Mouse (Mus musculus) left cerebral cortex, postnatal 36 days (tissue): Measurements from ENCODE around the gene Qpctl. TPM values are rescaled to one million over a fixed set of nuclear protein-coding genes. Genes with fewer than 3 reads are reported as not detected.

ENCODE experiments used
- DNase-seq, 2 experiments: peaks; one replicate each; pipeline ENCODE4 v3.0.0; 2021 to 2022; ENCODE audit warnings: low spot score in 2 of 2, mixed read lengths in 1 of 2
- intact Hi-C: fragments of 180-260 bp; cut with DNase I; formaldehyde crosslinking; loops from one replicate; pipeline ENCODE4 v1.15.1; 2025
- total RNA-seq, 2 experiments: library from RNA; stranded (reverse); gene quantifications; 2 replicates each; pipeline ENCODE4 v1.2.3; 2021

Qpctl gene
- total RNA-seq, 2 experiments from 2014 or later, result 14.6 to 17.3 TPM

DNA sequence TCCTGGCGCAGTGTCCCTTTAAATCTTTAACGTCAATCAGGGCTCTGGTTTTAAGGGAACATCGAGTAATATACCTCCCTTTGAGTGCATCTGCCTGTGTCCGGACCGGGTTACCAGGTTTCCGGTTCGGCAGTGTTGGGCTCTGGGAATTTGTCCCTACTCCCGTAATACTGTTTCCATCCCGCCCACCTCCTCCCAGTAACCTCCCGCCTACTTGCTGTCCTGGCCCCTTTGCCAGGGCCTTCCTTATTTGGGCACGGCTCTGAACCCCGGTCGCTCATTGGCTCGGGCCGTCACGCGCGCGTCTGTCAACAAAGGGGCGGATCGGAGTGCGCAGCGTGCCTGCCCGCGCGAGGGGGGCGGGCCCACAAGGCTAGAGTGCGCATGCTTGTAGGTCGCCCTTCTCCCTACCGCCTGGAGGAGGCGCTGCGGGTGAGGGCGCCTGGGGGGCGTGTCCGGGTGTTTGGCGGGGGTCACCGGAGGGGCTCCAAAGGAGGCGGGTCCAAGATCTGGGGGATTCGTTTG, 17.7 kb downstream of the Qpctl start:
- intact Hi-C loops, result no loop called here
- peak; percentile 95 to 96 for DNase-seq

DNA sequence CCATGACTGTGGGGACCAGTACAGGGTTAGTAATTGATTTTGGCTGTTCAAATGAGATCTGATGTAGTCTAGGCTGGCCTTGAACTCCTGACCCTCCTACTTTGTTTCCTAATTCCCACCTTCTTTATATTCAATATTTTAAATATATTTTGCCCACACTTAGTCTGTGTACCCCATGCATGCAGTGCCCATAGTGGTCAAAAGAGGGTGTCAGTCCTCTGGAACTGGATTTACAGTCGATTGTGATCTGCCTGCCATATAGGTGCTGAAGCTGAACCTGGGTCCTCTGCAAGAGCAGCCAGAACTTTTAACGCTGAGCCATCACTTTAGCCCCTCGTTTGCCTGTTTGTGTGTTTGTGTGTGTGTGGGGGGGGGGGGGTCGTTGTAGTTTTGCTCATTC, 18.4 kb downstream of the Qpctl start:
- intact Hi-C loops, result no loop called here
- no peak for DNase-seq

DNA sequence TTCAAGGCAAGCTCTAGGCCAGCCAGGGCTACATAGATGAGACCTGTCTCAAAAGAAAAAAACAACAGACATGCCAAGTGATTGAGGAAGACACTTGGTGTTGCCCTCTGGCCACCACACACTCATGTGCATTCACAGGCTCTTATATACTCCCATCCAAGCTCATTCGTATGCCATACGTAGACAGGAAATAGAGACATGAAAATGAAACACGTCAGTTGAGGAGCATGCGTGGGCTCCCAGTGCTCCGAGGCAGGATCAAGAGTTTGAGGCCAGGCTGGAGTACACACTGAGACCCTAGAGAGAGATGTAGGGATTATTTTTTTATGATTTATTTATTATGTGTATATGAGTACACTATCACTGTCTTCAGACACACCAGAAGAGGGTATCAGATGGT, 19.7 kb downstream of the Qpctl start:
- intact Hi-C loops, result no loop called here
- no peak for DNase-seq

DNA sequence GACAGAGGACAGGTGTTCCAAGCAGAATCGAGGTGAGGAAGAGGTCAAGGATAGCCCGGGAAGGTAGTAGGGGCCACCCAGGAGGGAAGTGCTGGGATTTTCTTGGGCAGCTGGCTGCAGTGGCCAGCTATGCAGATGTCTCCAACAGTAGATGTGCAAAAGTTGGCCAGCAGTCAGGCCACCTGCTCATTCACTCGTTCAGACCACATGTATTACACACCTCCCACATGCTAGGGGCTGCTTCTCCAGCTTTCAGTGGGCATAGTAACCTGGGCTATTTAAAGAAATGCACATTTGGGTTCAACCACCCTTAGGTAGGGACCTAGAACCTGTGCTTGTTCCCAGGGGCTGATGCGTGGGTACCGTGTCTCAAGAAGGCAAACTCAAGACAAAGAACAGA, 21.3 kb downstream of the Qpctl start:
- no peak for DNase-seq
- intact Hi-C loops, result no loop called here

DNA sequence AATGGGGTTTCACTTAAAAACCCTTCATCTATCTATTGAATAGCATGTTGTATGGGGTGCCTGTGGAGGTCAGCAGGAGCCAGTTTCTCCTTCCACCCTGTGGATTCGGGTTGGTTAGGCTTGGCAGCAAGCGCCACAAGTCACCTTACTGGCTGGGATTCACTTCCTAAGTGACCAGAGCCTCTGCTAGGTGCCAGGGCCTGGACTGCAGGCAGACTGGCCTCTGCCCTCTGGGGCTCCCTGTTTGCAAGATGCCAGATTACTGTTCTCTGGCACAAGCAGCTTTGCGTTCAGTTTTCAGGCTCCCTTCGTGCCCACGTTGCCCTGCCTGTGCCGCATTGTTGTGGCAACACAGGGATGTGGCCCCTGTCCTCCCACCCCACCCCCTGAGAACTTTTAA, 24.4 kb downstream of the Qpctl start:
- no peak for DNase-seq
- intact Hi-C loops, result no loop called here

DNA sequence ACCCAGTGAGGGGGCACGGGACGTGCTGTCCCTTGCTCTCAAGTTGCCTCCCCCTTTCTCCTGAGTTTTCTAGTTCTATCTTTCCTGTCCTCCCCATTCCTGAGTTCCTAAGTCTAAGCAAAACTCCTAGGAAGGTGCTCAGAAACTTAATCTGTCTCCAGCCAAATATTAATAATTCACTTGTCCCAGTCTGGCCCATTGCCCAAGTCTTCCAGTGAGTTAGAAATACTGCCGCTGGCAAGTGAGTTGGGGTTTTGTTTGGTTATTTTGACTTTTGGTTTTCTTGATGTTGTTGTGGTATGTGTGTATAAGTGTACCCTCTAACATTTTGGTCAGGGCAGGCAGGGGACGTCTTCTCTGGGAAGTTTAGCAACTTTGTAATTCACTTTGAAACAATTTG, 27.4 kb downstream of the Qpctl start:
- DNase-seq, result no peak

DNA sequence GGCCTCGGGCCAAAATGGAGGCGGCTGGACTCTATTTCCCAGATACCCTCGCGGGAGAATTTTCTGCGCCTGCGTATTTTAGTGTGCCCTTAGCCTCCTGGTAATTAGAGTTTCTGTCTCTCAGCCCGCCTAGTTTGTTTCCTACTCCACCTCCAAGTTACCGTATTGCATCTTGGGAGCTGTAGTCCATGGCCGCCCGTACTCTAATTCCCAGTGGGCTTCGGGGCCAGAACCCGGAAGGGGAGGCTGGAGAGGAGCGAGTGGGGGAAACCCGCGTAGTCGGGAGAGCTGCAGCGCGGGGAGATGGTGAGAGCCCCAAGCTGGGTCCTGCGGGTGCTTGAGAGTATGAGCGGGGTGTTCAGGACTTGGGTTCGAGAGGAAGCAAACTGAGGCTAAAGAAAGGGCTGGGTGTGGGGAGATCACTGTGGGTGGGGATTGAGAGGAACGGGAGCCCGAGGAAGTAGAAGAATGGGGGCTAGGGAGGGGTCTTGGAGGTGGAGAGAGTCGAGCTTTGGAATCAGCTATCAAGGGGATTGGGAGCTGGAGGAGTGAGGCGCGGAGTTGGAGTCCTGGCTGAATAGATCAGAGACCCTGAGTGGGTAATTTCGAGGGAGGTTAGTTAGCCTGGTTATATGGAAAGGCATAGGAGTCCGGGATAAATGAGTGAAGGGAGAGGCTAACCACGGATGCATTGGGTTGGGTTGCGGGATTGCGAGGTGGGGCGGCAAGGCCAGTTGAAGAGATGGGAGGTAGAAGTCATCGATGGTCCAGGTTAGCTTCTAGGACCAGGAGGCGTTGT, 29.3 kb downstream of the Qpctl start, which contains the start of gene Fbxo46:
Gene Fbxo46, plus strand, starts transcription at position 229 of the 799 bp plus-strand sequence.
- intact Hi-C loops, result loop anchor here (1.0 kb wide), 1 partner anchor 96 kb away; the partner anchor contains the start of gene Sympk
- DNase-seq, result peak; percentile 91 to 93

More for the DNA sequence above, 27.4 kb downstream of the Qpctl start:
- intact Hi-C loops, result no loop called here

DNA sequence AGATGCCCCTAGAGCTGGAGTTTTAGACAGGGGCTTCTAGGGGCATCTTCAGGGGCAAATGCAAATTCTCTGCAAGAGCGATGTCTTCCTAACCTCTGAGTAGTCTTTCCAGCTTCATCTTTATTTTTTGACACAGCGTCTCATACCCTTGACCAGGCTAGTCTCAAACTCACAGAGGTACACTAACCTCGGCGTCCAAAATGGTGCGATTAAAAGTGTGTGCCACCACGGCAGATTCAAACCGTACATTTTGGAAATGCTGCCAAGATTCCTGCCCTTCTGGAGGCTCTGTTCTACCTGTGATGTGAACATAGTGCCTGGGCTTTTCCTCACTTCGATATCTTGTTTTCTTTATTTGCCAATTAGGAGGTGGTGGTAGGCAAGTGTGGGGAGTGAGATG, 30.0 kb downstream of the Qpctl start:
- intact Hi-C loops, result loop anchor here (1.0 kb wide), 1 partner anchor 95 kb away; the partner anchor contains the start of gene Sympk
- DNase-seq, result no peak

DNA sequence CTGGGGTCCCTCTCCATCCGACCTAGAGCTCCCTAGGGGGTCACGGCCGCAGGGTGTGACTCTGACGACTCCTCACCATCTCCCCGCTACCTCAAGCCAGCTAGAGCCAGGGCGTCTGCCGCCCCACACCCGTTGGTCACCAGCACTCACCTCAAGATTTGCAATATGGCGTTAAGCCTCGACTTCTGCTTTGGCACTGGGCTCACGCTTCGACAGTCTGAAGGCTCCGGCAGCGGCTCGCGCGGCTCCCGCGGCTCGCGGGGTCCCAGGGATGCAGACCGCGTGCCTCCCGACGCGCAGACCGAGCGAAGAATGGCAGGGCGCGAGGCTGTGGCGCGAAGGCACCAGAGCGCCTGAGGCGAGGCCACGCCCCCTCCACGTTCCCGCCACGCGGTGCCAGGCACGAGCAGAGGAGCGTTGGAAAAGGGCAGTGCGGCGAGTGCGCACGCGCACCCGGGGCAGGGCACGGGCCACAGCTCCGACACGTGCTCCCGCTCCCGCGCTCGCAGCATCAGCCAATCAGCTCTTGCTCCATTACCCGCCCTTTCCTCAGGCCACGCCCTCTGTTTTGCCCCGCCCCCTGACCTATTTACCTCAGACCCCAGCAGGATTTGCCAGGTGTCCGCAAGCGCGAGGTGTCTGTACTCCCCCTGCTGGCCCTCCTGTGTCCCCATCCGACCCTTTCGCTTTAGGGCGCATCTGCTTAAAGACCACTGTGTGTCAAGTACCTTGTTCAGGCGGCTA, 30.9 kb downstream of the Qpctl start, which contains the start of gene Gm4969:
Gene Gm4969, minus strand, starts transcription at position 341 of the 744 bp plus-strand sequence.
- peak; percentile 44 to 53 for DNase-seq
- intact Hi-C loops, result no loop called here

DNA sequence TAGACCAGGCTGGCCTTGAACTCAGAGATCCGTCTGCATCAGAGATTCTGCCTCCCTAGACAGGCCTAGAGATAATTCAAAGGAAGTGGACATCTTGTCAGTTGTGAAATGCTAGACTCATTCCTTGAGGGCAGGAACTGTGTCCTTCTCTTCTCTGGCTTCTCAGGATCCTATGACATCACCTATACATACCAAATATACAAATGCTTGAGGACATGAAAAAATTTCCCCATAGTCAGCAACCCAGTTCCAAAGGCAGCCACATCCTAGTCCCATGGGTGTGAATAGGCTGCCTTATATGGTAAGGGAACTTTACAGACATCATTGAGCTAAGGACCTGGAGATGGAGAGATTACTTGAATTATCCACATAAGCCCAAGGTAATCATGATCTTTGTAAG, 39.5 kb downstream of the Qpctl start:
- DNase-seq, result no peak
- intact Hi-C loops, result no loop called here

DNA sequence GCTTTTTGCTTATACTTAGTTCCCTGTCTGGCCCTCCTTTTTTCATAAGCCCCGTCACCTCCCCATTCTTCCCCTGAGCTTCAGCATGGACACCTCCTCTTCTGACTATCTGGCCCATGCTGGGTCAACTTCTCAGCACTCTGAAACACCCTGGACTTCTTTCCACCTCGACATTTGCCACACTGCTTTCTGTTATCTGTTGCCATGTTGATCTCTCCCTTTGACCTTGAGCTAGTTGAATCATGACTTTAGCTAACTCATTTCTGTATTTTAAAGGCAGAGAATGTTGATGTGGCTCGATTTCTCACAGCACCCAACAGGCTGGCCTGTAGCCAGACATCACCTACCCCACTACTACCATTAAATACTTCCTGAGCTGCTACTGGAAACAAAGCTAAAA, 41.7 kb downstream of the Qpctl start:
- intact Hi-C loops, result no loop called here
- no peak for DNase-seq

DNA sequence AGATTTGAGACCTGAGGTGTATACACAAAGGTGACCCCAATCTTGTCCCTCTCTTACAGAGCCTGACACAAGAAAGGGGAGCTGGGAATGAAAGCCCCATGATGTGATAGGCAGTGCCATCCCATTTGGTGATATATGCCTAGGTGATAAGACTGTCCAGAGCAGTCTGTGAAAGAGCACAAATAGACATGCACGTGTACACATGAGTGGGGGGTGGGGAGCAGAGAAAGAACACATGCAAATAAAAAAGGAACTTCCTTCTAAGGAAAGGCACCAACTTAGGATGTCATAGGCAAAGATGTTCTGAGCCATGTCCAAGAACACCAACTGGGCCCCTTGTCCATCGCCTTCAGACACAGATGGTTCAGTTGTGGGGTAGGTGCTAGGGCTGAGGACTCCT, 44.6 kb downstream of the Qpctl start:
- intact Hi-C loops, result no loop called here
- no peak for DNase-seq

DNA sequence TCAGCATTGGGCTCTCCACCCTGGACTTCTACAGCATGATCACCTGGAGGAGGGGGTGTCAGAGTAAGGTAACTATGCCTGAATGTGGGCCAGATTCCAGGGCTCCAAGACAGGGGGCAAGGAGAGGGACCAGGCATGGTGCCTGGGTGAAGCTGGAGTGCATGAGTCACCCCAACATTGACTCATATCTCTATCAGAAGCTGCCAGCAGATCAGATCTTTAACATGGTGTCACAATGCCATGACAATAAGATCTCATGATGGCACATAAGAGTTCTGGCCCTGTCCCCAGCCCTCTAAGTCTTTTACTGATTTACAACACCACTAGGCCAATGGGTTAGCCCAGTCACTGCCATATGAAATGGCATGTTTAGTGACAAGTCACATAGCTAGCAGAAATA, 45.4 kb downstream of the Qpctl start:
- no peak for DNase-seq
- intact Hi-C loops, result no loop called here

DNA sequence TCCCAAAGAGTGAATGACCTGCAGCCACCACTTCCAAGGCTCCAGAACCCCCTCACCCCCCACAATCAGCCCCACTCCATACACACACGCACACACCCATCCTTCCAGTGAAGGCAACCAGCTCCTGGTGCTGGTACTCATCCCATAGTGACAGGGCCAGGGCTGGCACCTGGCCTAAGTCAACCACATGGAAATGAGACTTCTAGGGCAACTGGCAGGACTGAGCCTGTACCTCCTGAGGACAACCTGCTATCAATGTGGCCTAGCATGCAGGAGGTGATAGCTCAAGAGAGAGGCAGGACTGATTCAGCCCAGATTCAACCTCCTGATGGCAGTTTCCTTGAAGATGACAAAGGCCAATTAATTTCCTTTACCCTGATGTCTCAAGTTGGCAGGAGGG, 48.8 kb downstream of the Qpctl start:
- intact Hi-C loops, result no loop called here

DNA sequence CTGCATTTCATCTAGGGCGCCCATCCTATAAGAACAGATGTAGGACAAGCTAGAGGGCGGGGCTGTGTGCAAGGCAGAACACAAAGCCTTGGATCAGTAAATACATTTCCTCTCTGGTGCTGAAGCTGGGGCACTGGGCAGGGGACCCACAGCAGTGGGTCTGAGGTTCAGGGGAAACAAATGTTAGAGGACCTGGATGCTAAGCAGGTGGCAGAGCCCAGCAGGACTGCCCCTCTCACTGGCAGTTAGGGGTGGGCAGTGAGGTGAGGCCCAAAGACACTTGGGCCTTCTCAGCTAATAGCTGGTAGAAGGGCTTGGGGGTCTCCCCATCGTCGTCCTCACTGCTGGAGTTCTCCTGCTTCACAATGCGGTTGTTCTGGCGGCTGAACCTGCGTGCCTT, 50.3 kb downstream of the Qpctl start:
- intact Hi-C loops, result no loop called here
- no peak for DNase-seq

More for the DNA sequence above, 48.8 kb downstream of the Qpctl start:
- DNase-seq, result no peak

DNA sequence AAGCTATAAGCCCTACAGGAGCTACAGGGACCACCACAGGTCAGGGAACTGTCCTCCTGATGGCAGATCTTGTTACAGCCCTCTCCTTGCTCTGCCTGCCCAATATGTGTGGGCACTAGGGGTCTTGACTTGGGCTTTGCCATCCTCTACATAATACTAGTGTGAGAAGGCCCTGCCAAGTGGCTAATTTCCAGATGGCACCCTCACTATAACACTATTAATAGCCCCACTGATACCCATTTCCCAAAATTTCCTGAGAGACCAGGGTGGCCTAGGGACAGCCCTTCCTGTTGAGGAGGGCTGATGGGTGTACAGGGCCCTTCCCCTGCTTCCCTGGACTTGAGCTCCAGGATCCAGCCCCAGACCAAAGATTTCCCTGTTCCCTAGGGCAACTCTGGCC, 51.2 kb downstream of the Qpctl start:
- no peak for DNase-seq
- intact Hi-C loops, result no loop called here

DNA sequence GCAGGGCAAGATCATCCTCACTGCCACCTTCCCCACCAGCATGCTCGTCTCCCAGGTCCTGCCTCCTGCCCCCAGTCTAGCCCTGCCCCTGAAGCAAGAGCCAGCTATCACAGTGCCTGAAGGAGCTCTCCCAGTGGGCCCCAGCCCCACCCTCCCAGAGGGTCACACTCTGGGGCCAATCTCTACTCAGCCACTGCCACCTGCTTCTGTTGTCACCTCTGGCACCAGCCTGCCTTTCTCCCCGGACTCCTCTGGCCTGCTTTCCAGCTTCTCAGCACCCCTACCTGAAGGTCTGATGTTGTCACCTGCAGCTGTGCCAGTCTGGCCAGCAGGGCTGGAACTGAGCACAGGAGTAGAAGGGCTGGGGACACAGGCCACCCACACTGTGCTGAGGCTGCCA, 51.9 kb downstream of the Qpctl start:
- no peak for DNase-seq
- intact Hi-C loops, result no loop called here

DNA sequence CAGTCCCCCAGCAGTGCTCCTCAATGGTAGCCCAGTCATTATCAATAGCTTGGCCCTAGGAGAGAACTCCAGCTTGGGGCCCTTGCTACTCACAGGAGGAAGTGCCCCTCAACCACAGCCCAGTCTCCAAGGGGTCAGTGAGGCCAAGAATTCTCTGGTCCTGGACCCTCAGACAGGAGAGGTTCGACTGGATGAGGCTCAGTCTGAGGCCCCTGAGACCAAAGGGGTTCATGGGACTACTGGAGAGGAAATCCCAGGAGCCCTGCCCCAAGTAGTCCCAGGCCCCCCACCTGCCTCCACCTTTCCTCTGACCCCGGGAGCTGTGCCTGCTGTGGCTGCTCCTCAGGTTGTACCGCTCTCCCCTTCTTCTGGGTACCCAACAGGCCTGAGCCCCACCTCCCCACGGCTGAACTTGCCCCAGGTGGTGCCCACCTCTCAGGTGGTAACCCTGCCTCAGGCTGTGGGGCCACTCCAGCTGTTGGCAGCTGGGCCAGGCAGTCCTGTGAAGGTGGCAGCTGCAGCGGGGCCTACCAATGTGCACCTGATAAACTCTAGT, 52.6 kb downstream of the Qpctl start:
- DNase-seq, result no peak
- intact Hi-C loops, result no loop called here

DNA sequence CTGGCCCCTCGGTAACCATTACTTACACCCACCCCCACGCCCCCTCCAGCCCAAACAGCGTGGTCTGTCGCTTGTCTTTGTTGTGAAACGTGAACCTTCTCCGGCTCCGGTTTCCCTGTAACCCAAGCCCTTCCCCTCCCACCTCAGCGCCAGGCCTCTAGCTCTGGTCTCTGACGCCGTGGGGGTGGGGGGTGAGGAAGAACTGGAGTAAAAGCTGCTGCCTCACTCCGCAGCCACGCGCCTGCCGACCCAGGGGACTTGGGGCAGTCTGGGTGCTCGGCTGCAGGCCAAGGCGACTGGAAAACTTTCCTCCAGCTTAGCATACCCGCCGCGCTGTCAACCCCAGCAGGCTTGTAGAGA, 53.4 kb downstream of the Qpctl start:
- intact Hi-C loops, result no loop called here
- no peak for DNase-seq
